Mouse (Mus musculus) brown adipose tissue, adult 24 weeks (tissue): ENCODE results near the gene Gdnf. TPM values are rescaled to one million over a fixed set of nuclear protein-coding genes. Genes with fewer than 3 reads are reported as not detected.

ENCODE experiments used
- H3K27ac ChIP-seq: fragments of 200-500 bp; replicated peaks from 2 replicates; pipeline ENCODE4 v1.5.1; 2012; ENCODE audit warnings: low read depth, mild to moderate bottlenecking, low read length
- H3K4me1 ChIP-seq: fragments of 200-500 bp; 2 replicates; pipeline ENCODE4 v1.6.1; 2012; ENCODE audit warnings: low read length, mixed read lengths; ENCODE audit not compliant: control insufficient read depth, insufficient read depth, insufficient read length
- H3K4me3 ChIP-seq: fragments of 200-500 bp; 2 replicates; pipeline ENCODE4 v1.5.1; 2012; ENCODE audit warnings: low read depth, mild to moderate bottlenecking, low read length, moderate library complexity; ENCODE audit not compliant: insufficient read depth
- polyA plus RNA-seq: library from polyadenylated mRNA; stranded (reverse); fragments of >200 nt; gene quantifications from 2 replicates; pipeline ENCODE4 v1.2.4, GENCODE M21; 2012; ENCODE audit not compliant: missing spikeins, insufficient read depth, insufficient read length

The Gdnf gene
- polyA plus RNA-seq = not detected in 2 replicates

DNA sequence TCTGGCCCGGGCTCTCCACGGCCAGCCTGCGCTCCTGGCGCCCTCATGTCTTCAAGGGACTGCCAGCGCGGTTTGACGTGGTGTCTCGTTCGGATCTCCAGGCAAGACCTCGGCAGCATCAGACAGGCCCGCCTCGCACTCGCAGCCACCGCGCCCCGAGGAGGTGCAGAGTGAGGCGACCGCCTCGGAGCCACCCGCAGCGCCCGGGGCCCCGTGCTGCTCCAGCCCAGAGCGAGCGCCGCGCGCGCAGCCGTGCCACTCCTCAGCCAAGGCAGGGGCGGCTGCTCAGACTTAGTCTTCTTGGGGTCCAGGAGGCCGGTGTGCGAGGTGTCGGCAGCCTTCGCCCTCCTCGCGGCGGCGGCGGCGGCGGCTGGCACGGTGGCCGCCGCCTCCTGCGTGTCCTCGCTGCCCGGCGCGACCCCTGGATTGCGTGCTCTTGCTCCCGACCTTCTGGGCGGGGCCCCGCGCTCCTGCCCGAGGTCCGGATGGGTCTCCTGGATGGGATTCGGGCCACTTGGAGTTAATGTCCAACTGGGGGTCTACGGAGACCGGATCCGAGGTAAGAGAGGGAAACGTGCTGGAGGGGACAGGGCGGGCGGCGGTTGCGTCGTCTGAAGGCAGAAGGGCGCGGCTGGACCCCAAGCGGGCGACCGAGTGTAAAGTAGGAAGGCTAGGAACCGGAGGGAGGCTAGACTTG, at the start of gene Gdnf:
Gene Gdnf (plus strand): TSS at position 291 of the 697 bp plus-strand sequence.
- Histone ChIP-seq H3K27ac (no peak within 1 kb of the TSS), H3K4me1 (no peaks in the 10 kb centered on the region), H3K4me3 (peak within 1 kb of the TSS; percentile 46)

DNA sequence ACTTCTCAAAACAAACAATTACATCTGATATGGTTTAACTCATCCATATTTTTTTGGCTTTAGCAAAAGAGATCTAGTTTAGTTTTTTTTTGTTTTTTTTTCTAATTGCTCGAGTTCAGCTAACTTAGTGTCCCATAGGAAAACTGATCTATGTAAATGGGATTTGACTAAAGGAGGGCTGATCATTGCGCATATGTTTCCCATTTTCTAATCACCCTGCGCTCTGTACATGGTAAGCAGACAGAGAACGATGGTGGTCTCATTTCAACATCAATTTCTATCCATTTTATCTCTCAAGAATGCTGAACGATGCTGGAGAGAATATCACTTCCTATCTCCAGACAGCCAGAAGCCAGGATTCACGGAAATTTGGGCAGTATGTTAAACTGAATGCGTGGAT, 43.5 kb upstream of the Gdnf start:
- no peak overlapping the region for H3K4me3 ChIP-seq
- H3K27ac ChIP-seq = no peak overlapping the region
- no peaks in the 10 kb centered on the region for H3K4me1 ChIP-seq

DNA sequence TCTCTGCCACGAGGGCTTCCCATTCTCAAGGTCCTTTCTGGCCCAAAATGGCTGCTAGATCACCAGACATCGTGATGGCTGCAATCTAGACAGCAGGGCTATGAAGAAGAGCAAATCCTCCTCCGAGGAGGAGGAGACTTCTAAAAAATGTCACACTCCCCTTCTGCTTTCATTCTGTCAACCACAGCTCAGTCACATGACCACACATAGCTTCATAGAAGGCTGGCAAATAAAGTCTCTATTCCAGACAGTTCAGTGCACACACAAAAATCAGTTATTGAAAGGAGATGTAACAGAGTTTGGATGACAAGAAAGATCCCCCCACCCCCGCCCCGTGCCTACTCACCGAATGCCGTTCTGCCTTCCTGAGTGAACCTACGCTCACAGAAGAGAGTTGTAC, 37.7 kb upstream of the Gdnf start:
- Histone ChIP-seq H3K4me1 (no peaks in the 10 kb centered on the region), H3K4me3 (no peak overlapping the region), H3K27ac (no peak overlapping the region)

DNA sequence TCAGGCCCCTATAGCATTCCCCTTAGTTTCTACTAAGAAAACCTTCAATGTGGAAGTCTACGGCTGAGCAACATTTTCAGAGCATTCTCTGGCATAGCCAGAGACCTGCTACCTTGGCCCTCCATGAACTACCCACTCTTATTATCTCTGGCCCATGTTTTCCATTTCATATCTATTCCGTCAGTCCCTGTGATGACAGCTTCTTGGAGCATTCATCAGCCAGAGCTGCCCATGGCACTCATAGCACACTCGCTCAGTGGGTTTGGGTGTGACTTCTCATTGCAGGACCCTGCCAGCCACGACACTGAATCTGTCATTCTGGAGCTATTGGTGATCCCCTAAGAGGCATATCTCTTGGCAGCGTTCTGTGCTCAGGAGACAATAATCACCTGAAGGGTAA, 29.1 kb upstream of the Gdnf start:
- H3K27ac ChIP-seq = no peak overlapping the region
- H3K4me1 ChIP-seq = no peaks in the 10 kb centered on the region
- no peak overlapping the region for H3K4me3 ChIP-seq

DNA sequence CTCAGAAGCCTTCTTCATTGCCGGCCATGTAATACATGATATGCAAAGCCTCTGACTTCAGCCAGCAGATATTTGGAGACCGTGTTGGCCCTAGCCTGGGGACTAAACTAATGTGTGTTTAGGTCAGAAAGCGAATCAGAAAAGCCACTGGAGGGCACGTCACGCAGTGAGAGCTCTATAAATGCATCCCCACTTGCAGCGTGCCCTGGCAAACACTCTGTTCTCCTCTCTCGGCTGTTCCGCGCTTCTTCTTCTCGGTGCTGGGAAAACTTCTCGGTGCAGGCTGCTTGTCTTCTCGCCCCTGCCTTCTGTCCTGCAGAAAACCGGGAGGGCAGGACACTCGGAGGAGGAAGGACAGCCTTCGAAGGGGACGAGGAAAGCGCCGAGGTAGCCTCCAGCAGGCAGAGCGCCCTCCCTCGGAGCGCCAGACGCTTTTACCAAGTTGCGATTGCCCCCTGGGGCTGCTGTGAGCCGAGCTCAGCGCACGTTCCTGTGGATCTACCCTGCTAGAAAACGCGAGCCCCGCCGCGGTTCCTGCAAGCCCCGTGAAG, 730 bp upstream of the Gdnf start:
- Histone ChIP-seq H3K27ac (no peak overlapping the region), H3K4me1 (no peaks in the 10 kb centered on the region), H3K4me3 (peak overlapping the region; percentile 33)

DNA sequence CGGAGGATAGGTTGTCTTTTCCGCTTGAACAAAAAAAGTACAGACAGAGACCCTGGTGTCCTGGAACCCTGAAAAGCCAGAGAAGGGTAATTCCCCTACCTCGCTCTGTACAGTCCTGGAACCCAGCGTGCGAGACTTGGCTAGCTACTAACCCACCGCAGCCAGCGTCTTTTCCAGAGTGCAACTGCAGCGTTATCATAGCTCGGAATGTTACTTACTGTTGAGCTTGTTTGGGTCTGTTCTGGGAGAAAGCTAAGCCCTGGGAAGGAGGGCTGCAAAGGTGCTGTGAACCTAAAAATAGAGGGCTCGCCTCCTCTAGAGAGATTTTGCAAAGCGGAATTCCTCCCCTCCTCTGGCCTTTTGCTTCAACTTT, 593 bp downstream of the Gdnf start:
- H3K4me1 ChIP-seq = no peaks in the 10 kb centered on the region
- H3K4me3 ChIP-seq = peak overlapping the region; percentile 46; the same call in 1 of the 2 replicates
- H3K27ac ChIP-seq = no peak overlapping the region

DNA sequence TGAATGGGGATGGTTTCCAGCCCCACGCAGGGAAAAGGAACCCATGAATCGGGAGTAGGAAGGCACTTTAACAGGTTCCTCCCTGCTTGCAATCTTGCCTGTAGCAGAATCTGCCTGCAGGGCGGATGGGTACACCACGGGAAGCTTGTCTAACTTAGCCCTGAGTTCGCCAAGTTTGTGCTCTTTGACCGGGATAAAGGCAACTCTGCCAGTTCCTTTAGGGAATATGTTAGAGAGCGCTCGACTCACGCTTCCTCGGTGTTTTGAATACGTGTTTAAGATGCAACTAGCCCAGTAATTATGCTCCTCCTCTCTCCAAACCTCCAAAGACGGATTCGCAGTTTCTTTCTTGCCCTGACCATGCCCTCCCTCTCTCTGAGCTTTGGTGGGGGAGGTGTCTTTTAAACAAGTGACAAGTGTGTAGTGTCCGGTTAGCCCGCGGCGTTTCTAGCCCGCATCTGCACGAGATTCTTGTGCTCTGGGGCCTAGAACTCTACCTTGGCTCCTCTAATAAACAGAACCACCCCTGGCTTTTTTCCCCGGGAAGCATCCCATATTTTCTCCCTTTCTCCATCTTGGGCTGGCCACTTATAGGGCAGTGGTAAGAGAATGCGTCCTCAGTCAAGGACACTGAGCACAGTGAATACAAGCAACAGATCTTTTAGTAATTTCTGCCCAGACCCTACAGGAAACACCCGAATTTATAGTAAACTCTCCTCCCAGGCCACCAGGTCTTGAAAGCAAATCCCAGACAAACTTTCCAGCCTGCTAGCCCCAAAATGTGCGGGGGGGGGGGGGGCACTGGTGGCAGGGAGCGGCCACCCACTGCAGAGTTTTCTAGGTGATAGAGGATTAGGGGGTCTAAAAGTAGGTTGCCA, 1.4 kb downstream of the Gdnf start:
- no peak overlapping the region for H3K27ac ChIP-seq
- H3K4me1 ChIP-seq = no peaks in the 10 kb centered on the region
- H3K4me3 ChIP-seq = no peak overlapping the region

DNA sequence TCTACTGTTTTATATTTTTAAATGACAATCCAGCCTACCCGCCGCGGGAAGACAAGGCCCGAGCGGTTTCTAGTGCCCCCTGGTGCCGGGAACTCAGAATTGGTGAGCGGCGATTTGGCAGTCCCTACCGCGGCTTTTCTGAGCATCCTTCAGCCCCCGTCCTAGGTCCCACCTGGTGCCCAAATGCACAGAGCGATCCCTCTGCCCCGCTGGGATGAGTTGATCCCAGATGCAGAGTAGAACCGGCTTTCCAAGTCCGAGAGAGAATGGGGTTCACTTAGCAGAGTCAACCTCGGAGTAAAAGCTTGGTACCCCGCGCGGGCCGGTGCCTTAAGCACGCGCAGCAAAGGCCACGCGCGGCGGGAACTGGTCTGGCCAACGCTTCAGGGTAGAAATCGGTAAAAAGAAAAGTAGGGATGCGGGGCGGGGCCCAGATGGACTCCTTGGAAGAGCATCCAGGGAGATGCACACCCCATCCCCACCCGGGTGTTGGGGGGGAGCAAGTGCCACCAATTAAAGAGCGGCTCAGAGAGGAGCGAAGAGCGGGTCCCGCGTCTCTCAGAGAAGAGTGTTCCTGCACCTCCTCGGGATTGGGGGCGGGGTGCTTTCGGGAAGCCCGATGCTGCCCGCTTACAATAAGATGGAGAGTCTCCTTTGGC, 2.4 kb downstream of the Gdnf start:
- Histone ChIP-seq H3K27ac (no peak overlapping the region), H3K4me1 (no peaks in the 10 kb centered on the region), H3K4me3 (peak overlapping the region; percentile 37)

DNA sequence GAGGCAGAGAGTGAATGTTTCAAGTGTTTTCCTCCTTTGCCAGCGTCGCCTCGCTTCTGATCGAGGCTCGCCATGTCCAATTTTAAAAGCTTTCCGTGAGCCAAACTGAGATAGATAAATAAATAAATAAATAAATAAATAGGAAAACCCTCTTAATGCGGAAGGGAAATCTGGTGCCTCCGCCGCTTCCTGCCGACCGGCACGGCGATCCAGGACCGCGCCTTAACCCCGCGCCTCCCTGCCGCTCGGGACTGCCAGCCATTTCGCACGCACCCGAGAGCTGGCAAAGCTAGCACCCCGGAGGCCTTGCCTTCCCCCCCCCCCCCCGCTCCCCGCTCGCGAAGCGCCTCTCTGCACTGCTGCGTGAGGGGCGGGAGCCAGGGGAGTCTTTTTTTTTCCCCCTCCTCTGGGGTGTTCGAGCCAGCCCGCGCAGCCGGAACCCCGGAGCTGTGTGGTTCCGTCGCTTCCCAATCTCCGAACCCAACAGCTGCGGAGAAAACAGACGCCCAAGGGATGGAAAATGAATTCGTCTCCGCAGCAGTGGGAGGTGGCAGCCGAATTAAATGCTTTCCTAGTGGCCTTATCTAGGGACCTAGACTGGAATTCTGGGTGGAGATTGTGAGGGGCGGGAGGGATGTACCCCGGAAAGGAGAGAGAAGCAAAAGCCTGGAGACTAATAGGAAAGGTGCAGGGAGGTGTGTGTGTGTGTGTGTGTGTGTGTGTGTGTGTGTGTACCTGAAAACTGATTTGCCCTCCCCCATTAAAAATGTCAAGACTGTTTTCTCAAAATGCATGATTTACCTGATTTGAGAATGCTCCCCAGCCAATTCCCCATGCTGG, 3.1 kb downstream of the Gdnf start:
- Histone ChIP-seq H3K27ac (no peak overlapping the region), H3K4me3 (peak overlapping the region; percentile 37), H3K4me1 (no peaks in the 10 kb centered on the region)

DNA sequence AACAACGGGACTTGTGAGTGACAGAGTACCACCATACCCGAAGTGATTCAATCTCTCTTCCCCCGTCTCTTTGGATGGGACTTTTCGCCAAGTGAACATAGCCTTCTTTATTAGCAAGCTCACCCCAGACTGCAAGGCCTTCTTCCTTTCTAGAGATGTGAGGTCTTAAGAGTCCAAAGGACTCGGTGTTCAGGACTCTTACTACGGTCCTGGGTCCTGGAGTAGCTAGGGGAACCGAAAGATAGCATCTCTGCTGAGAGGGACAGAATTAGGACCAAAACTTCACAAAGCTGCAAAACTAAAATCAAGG, 3.7 kb downstream of the Gdnf start:
- Histone ChIP-seq H3K4me1 (no peaks in the 10 kb centered on the region), H3K27ac (no peak overlapping the region), H3K4me3 (peak overlapping the region; percentile 35; the same call in 1 of the 2 replicates)

DNA sequence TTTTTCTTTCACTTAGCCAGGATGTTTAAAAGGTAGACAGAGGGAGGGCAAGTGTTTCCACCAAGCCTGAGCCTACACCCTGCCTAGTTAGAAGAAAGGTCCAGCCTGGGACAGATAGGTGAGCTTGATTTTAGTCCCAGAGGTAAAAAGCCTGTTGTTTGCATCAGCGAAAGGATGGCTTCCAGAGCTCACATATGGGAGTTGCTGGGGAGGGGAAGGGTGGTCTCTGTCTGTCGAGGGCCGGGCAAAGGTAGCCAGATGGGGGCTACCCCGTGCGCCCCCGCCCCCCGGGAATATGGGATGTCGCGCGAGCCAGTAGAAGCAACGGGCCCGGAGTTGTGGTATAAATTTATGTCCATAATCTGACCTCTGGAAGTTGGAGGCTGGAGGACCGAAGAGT, 4.3 kb downstream of the Gdnf start:
- H3K27ac ChIP-seq = no peak overlapping the region
- H3K4me3 ChIP-seq = no peak overlapping the region
- H3K4me1 ChIP-seq = no peaks in the 10 kb centered on the region

DNA sequence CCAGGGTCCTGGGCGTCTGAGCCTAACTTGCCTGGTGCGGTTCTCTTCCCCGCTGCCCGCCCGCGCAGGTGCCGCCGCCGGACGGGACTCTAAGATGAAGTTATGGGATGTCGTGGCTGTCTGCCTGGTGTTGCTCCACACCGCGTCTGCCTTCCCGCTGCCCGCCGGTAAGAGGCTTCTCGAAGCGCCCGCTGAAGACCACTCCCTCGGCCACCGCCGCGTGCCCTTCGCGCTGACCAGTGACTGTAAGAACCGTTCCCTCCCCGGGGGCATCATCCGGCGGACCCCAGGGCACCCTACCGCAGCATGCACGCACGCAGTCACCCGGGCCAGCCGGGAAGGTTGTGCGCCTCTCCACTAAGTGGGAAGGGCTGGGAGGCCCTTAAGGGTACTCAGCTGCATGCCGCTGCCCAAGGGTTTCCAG, 4.9 kb downstream of the Gdnf start:
- no peak overlapping the region for H3K4me3 ChIP-seq
- no peak overlapping the region for H3K27ac ChIP-seq
- H3K4me1 ChIP-seq = no peaks in the 10 kb centered on the region

DNA sequence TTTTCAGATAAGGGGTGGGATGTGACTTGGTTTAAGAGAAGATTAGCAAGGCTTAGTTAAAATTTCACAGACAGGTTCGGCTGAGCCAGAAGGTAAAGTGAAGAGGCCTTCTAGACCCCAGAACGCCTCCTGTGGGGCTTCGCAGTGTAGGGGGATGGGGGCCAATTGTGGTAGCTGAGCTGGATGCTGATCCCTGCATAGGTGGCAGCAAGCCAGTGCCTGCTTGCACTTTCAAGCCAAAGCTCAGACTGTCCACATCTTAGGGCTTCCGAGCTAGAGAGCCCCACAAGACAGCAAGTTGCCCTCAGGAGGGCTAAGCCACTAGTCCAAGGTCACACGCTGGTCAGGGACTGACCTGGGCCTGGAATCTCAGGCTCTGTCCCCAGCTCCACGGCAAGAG, 13.2 kb downstream of the Gdnf start:
- Histone ChIP-seq H3K4me3 (no peak overlapping the region), H3K4me1 (no peaks in the 10 kb centered on the region), H3K27ac (no peak overlapping the region)

DNA sequence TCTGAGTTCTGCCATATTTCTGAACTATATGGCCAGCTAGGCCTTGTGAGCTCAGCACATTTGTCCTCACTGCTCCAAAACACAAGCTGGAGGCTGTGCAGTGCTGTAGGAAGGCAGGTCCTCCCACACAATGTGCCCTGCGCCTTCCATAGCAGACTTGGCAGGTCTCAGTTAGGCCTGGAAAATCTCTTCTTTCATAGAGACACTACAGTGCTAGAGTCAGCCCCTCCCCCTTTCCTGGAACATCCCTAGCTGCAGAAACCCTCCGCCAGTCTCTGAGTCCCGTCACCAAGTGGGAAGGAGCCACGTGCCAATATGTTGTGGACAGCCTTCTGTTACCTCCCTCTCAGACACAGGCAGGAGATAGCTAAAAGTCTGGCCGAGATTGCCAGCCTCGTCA, 14.9 kb downstream of the Gdnf start:
- no peak overlapping the region for H3K4me3 ChIP-seq
- no peak overlapping the region for H3K27ac ChIP-seq
- H3K4me1 ChIP-seq = no peaks in the 10 kb centered on the region
